Mouse (Mus musculus) megakaryocyte, embryonic 14.5 days (primary cell): Measurements from ENCODE around the gene Crtc2.

ENCODE experiments used
- FLI1 ChIP-seq: IDR thresholded peaks from 2 replicates; pipeline ENCODE4 v1.6.1; 2012; ENCODE audit warnings: low read length, inconsistent platforms, mixed read lengths
- GATA1 ChIP-seq: IDR thresholded peaks from 3 replicates; pipeline ENCODE4 v1.6.1; 2012; ENCODE audit warnings: mixed read lengths, low read length, inconsistent platforms, borderline replicate concordance

DNA sequence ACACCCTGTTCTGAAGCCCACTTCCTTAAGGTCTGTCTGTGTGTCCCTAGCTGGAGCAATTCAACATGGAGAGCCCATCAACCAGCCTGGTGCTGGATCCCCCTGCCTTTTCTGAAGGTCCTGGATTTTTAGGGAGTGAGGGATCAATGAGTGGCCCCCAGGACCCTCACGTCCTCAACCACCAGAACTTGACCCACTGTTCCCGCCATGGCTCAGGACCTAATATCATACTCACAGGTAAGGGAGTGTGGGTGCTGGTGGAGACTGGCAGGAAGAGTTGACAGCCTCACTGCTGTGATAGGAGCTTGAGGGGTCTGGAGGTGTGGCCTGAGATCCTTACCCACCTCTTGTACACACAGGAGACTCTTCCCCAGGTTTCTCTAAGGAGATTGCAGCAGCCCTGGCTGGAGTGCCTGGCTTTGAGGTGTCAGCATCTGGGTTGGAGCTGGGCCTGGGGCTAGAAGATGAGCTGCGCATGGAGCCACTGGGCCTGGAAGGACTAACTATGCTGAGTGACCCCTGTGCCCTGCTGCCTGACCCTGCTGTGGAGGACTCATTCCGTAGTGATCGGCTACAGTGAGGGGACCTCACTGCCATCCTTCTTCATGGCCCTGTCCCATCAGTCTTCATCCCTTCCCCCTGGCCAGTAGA, 9.3 kb downstream of the Crtc2 start:
- TF ChIP-seq GATA1 = no peak
- no peak for TF ChIP-seq FLI1
